Mouse (Mus musculus) MEL-GATA-1-ER (cell line): Measurements from ENCODE around the gene Kti12.

Source experiments
- DNase-seq: peaks from one replicate; pipeline ENCODE4 v3.0.0-alpha.2; 2012; ENCODE audit warnings: low read depth; ENCODE audit errors: extremely low read depth

The Kti12 gene

DNA sequence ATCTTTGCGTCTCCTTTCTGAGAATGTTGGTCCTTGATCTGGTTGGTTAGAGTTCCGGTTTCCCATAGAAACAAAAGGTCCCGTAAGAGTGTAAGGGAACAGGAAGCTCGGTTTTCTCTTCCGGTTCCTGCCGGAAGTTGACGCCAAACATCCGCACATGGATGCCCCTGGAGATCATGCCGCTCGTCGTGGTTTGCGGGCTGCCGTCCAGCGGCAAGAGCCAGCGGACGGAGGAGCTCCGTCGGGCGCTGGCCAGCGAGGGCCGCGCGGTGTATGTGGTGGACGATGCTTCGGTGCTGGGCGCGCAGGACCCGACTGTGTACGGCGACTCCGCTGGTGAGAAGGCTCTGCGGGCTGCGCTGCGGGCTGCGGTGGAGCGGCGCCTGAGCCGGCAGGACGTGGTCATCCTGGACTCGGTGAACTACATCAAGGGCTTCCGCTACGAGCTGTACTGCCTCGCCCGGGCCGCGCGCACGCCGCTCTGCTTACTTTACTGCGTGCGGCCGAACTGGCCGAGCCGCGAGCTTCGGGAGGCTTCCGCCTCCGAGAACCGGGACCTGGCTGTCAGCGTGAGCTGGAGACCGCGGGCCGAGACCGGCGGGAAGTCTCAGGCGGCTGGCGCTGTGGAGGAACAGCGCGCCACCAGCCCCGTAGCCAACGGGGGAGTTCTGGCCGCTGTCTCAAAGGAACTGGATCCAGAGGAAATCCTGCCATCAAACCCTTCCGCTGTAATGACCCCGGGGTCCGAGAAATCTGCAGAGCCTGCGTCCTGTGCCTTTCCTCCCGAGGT lies at the start of gene Kti12:
Kti12 (plus strand) TSS at position 71 of the 790 bp plus-strand sequence.
- DNase-seq: peak; percentile 86

DNA sequence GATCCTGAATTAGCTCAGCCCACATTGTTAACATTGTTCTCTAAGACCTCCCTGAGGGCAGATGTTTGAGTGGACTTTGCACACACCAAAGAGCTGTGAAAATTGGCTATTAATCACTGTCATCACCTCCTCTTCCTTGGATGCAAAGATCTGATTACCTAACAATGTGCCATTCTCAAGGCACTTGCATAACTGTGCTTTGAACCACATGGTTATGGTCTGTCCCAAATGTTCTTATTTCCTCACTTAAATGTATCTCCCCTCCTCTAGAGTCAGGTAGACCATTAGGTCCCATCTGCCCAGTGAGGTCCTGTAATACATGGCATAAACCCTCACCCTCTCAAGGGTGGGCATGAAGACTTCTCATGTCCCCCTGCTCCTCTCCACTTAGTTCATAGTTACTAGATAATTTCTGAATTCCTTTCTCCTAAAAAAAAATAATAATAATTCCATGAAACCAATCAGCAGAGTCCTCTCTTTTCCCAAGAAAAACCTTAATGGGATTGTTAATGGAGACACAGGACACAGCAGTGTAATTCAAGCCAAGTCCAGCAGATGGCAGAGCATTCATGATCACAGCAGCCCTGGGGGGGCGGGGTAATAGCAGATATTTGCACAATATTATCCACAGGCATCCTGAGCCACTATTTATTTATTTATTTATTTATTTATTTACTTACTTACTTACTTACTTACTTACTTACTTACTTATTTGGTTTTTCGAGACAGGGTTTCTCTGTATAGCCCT lies 49.3 kb upstream of the Kti12 start:
- peak; percentile 14 for DNase-seq

DNA sequence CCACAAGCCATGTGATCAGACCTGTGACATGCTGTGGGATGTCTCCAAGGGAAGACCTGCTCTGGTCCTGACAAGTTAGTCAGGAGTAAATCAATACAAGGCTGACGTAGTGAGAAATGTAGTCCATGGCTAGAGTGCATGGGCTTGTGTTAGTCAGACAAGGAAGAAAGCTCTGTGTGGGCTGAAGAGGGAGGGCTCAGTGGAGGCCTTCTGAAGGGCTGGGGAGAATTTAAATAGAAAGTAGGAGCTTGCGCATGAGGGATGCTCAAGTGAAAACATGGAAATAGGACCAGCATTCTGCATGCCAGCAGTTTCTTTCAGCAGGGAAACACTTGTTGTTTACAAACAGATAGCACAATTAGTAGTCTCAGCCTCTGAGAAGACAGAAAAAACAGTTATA lies 44.0 kb upstream of the Kti12 start:
- no peak for DNase-seq

DNA sequence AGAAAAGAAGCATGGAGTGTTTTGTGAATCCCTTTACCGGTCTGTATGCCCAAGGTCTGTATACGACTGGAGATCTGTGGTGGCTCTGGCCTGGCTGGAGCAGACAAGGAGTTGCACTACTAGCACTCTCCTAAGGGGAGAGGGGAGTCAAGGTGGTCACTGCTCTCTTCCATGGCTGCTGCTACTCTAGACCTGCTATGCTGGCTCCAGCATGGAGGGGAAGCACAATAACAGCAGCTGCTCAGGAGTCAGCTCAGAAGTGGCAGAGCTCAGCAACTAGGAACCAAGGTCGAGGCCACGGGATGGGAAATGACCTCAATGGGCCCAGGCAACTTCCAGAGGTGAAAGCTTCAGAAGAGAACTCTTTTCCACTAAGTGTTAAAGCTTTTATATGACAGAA lies 36.4 kb upstream of the Kti12 start:
- DNase-seq: no peak

- DNase-seq: no peak
Measured at GRCm38 (mm10) chr4:108811550-108811949, 36.0 kb upstream of the Kti12 start.

- DNase-seq: no peak
Measured at GRCm38 (mm10) chr4:108825677-108826076, 21.9 kb upstream of the Kti12 start.

DNA sequence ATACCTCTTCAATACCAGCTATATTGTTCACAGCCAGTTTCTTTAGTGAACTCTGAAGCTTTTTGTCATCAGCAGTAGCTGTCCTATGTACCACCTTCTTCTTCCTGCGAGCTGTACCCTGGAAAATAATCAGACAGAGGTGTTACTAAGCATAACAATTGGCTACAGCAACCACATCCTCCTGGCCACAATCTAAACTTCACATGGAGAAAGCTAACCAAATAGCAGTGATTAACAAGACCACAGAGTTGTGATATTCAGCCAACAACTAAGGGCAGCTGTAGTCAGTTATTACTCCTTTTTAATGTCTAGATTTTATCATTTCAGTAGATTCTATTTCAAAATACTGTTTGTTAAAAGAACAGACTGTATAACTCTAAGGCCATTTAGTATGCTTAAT lies 21.5 kb upstream of the Kti12 start:
- no peak for DNase-seq

- no peak for DNase-seq
Measured at GRCm38 (mm10) chr4:108826643-108827042, 20.9 kb upstream of the Kti12 start.

DNA sequence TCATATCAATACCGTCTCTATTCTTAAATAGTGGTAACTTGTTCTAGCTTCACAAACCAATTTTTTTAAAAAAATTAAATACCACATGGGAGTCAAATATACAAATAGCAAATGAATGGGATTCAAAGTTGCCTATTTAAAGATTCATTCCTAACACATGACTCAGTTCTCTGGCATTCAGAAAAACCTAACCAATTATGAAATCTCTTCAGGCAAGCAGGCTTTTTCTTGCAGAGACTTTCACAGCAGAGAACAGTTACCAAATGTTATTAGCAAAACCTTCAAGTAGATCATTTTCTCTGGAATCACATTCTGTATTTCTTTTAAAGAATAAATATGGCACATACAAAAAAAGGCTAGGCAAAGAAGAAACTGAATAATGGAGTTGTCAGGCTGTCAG lies 16.9 kb upstream of the Kti12 start:
- no peak for DNase-seq

DNA sequence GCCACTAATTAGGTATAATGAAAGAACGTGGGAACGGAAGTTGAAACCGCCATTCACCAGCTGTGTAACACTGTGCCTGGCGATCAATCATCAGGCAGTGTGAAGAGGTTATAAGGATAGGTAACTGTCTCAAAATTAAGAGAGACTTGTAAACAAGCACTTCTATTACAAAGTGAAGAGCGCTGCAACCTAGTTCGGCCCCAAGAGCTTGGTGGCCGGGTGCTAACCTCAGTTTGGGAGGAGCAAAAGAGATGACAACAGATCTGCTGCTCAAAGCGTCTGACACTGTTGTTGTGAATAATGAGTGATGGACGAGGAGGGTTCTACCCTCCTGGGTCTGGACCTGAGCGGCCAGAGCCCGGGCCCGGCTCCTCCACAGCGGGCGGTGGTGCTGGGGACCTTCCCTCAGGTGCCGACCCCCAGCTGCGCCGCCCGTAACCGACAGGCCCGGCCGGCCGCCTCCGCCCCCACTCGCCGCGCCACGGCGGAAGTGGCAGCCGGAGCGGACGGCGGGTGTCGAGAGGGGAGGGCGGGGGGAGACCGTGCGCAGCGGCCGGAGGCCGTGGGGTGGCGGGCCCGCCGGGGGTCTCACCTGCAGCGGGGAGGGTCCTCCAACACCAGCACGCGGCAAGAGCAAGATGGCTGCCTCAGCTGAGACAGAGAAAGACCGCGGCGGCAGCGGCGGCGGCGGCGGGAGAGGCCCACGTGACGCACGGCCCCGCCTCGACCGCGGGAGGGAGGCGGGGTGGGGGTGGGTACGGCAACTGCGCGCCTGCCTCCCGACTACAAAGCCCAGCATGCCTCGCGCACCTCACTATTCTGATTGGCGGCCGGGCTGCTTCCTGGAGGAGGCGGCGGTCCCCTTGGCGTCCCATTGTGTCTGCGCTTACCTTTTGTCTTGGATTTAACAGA lies 14.4 kb upstream of the Kti12 start, which contains the start of gene Btf3l4:
Btf3l4 (minus strand) TSS at position 699 of the 912 bp plus-strand sequence.
- peak; percentile 71 for DNase-seq

GRCm38 (mm10) chr4:108833828-108834114 lies 13.8 kb upstream of the Kti12 start:
- DNase-seq: no peak

DNA sequence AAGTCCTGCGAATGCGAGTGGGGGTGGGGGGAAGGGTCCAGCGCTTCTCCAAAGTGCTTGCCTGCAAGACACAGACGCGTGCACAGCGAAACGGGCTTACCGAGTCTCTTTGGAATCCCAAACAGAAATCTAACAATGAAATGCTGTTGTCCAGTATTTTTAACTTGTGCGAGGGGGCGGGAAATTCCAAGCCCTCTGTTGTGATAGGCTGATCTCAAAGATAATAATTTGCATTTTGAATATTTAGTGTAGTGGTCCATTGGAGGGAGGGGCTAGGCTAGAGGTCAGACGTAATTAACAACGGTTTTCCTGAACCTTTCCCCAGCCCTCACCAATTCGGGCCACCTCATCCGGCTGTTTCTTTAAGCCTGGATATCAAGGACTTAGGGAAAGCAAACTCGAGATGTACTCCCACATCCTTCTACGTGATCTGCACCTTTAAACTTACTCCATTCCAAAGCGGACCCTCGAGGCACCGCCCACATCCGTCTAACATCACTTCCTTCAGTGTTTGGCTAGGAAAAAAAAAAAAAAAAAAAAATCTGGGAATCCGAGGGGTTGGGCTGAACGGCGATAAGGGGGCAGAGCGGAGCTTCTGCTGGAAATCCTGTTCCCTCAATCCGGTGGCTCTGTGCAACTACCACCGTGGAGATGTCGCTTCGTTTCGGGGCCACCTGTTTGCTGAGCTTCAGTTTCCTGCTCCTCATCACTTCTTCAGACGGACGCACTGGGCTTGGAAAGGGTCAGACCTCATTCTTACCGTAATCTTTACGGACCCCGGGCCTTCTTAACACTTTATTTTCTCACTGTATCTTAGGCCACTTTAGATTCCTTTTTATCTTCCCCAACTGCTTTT lies 13.2 kb upstream of the Kti12 start, which contains the start of gene Txndc12:
Txndc12 (plus strand) TSS at position 487 of the 856 bp plus-strand sequence.
- peak; percentile 94 for DNase-seq

DNA sequence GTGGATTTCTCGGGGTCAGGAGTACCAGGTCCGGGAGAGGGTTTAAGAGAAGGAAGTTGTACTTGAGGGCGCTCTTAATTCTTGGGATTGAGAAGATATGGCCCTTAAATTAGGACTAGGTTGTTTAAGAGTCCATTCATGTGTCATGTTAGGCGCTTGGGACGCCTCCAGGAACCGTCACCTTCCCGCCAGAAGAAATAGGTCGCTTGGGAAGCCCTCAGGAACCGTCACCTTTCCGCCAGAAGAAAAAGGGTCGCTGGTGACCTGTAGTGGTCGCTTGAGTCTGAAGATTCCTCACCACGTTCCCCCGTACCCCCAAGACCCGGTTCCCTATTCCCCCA lies 12.6 kb upstream of the Kti12 start:
- peak; percentile 7 for DNase-seq

DNA sequence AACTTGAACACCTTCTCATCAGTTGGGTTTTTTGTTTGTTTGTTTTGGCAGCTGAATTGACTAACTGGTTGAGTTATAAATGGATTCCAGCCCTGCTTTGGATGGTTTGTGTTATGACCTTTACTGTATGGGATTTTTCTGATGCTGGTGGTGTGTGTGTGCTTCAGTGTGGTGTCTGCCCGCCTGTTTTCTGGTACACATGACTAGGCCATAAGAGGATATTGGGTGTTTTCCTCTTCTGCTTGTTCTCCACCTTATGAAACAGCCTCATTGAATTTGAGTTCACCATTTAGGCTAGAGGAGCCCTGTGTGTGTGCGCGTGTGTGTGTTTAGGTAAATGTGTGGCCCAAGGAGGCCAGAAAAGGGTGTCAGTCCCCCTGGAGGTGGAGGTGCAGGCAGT lies 12.1 kb upstream of the Kti12 start:
- DNase-seq: peak; percentile 19

GRCm38 (mm10) chr4:108838031-108838430 lies 9.6 kb upstream of the Kti12 start:
- DNase-seq: no peak

- no peak for DNase-seq
Measured at GRCm38 (mm10) chr4:108841920-108842578, 5.5 kb upstream of the Kti12 start.

DNA sequence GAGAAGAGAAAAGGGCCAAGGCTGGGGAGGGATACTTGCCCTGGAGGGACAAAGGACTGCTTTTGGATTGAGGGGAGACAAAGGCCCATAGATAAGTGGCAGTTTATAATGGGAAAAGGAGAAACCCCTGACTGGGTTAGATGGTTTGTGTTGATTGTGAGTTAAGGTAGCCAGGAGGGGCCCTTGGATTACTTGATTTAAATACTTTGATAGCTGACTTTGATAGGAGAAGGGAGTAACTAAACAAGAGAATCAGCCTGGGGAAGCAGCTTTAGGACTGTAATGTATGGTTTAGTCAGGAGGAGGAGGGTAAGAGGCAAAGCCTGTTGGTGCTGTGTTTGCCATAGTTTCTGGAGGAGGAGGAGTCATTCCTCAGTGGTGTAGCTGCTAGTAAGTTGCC lies 4.2 kb upstream of the Kti12 start:
- no peak for DNase-seq

GRCm38 (mm10) chr4:108845824-108846569 lies 1.6 kb upstream of the Kti12 start:
- no peak for DNase-seq

DNA sequence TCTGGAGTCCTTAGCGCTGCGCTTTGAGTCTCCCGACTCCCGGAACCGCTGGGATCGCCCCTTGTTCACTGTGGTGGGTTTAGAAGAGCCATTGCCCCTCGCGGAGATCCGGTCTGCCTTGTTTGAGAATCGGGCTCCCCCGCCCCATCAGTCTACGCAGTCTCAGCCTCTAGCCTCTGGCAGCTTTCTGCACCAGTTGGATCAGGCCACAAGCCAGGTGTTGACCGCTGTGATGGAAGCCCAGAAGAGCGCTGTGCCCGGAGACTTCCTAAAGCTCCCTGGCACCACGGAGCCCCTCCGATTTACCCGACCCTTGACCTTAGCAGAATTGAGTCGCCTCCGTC lies 892 bp downstream of the Kti12 start, which contains the start of gene A730015C16Rik:
A730015C16Rik (minus strand) TSS at position 115 of the 344 bp plus-strand sequence.
- DNase-seq: no peak

DNA sequence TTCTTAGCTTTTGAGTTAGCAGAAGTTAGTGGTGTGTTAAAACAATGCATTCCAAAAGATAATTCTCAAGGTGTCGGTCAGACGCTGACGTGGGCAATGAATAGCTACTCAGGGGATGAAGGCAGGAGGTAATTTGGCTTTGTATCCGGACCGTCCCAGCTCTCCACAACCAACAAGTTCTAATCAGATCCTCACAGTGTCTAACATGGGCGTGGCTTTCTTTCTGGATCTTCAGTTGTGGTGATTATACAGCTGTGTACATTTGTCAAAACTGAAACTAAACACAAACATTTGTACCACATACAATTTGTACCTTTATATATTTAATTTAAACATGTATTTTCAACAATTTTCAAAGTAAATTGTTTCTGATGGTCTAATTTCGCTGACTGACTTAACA lies 19.2 kb downstream of the Kti12 start:
- DNase-seq: no peak
